Mouse (Mus musculus) central nervous system, embryonic 14 days (tissue): Measurements from ENCODE around the gene Dph7. TPM values are rescaled to one million over a fixed set of nuclear protein-coding genes. Genes with fewer than 3 reads are reported as not detected.

Source experiments
- polyA plus RNA-seq: library from polyadenylated mRNA; depleted of rRNA; stranded (reverse); fragments of >200 nt; gene quantifications from 2 replicates; pipeline ENCODE4 v1.2.3, GENCODE M21; 2012; rRNA removed

Dph7 gene
- polyA plus RNA-seq = 36.8 TPM in 2 replicates

GRCm38 (mm10) chr2:24962304-24963000 is at the start of gene Dph7:
Gene Dph7 (plus strand): TSS chr2:24962400.

GRCm38 (mm10) chr2:24918930-24919838 is 43.0 kb upstream of the Dph7 start, which contains the start of gene Ehmt1:
Gene Ehmt1 (minus strand): TSS chr2:24919614.

GRCm38 (mm10) chr2:24935057-24935796 is 27.0 kb upstream of the Dph7 start, which contains the start of gene Arrdc1:
Gene Arrdc1 (minus strand): TSS chr2:24935252.

GRCm38 (mm10) chr2:24949421-24950188 is 12.6 kb upstream of the Dph7 start, which contains the start of gene Zmynd19:
Gene Zmynd19 (plus strand): TSS chr2:24949792.

GRCm38 (mm10) chr2:24974906-24975703 is 12.9 kb downstream of the Dph7 start, which contains the start of gene Mrpl41:
Gene Mrpl41 (minus strand): TSS chr2:24975098.

GRCm38 (mm10) chr2:24975704-24976297 is 13.6 kb downstream of the Dph7 start, which contains the start of gene Pnpla7:
Gene Pnpla7 (plus strand): TSS chr2:24976033.

Other genes with a start within 250 kb of the Dph7 start
- gene Cacna1b, start 199.2 kb upstream of the Dph7 start, polyA plus RNA-seq = 43.4 and 59.1 TPM in 2 replicates
- 121 and 131 TPM in 2 replicates for gene Ehmt1, start 42.8 kb upstream of the Dph7 start, polyA plus RNA-seq
- 56.1 and 59.7 TPM in 2 replicates for gene Arrdc1, start 27.1 kb upstream of the Dph7 start, polyA plus RNA-seq
- gene Zmynd19, start 12.6 kb upstream of the Dph7 start, polyA plus RNA-seq = 37.8 and 41.6 TPM in 2 replicates
- gene Mrpl41, start 12.7 kb downstream of the Dph7 start, polyA plus RNA-seq = 109 and 115 TPM in 2 replicates
- 6.6 and 6.9 TPM in 2 replicates for gene Pnpla7, start 13.6 kb downstream of the Dph7 start, polyA plus RNA-seq
- gene Nsmf, start 92.0 kb downstream of the Dph7 start, polyA plus RNA-seq = 192 and 216 TPM in 2 replicates
- gene Entpd8, start 117.9 kb downstream of the Dph7 start, polyA plus RNA-seq = 0.07 TPM in 1 of 2 replicates, not detected in the other
- gene Noxa1, start 132.7 kb downstream of the Dph7 start, polyA plus RNA-seq = 0.24 TPM in 1 of 2 replicates, not detected in the other
- 37.0 and 53.2 TPM in 2 replicates for gene Nrarp, start 218.4 kb downstream of the Dph7 start, polyA plus RNA-seq
- gene Tor4a, start 234.5 kb downstream of the Dph7 start, polyA plus RNA-seq = 1.8 and 2.2 TPM in 2 replicates
- gene Nelfb, start 249.1 kb downstream of the Dph7 start, polyA plus RNA-seq = 79.8 and 89.6 TPM in 2 replicates